Mouse (Mus musculus): ENCODE results near the gene Esam.

DNA sequence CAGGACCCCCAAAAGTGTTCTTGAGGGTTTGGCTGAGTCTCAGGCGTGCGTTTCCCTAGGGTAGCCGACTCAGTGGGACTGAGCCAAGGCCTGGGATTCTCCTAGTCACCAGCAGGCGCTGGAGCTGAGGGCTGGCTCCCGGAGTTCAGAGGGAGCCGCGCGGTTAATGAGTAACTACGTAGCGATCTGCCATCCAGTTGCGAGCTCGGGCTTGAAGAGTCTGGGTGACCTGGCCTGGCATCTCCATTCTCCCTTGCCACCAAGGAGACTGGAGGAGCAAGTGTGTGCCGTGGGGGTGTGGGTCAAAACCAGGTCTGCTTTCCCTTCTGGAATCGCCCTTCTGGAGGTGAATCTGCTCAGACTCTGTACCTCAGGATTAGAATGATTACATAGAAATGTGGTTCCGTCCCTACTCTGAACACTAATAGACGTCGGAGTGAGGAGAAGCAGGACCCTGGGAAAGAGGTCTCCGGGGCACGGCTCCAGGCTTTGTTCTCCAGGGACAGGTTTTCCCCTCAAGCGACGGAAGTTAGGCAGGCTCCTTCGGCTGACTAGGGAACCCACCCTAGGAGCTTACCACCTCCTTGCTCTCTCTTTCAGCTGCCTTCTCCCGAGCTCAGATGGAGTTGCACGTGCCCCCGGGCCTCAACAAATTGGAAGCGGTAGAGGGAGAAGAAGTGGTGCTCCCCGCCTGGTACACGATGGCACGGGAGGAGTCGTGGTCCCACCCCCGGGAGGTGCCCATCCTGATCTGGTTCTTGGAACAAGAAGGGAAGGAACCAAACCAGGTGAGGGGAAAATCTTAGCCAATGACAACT lies 3.2 kb downstream of the Esam start:
- no peak for TF ChIP-seq CTCF (IDR thresholded peaks at IDR 0.05; ENCODE audit: low read depth, low read length)
- TF ChIP-seq POLR2A (IDR thresholded peaks at IDR 0.05; ENCODE audit: borderline replicate concordance, low read depth, low read length), result no peak
